Mouse (Mus musculus) stomach, embryonic 15.5 days (tissue): Measurements from ENCODE around the gene Rpp38. TPM values are rescaled to one million over a fixed set of nuclear protein-coding genes. Genes with fewer than 3 reads are reported as not detected.

Experiments
- ATAC-seq: fragments of 200-750 bp; cut with Nextera tagmentation; 2 replicates; pipeline ENCODE4 v1.8.0; 2017; ENCODE audit warnings: low read depth, moderate number of reproducible peaks, moderate TSS enrichment; ENCODE audit not compliant: insufficient read depth, low FRiP score
- H3K27ac ChIP-seq: fragments of 300-500 bp; sonication (generic); 2 replicates; pipeline ENCODE4 v1.5.1; 2015; ENCODE audit warnings: mild to moderate bottlenecking, inconsistent platforms
- H3K27me3 ChIP-seq: fragments of 300-500 bp; sonication (generic); replicated peaks from 2 replicates; pipeline ENCODE4 v1.6.1; 2015; ENCODE audit warnings: inconsistent platforms
- H3K36me3 ChIP-seq: fragments of 300-500 bp; sonication (generic); 2 replicates; pipeline ENCODE4 v1.6.1; 2015; ENCODE audit warnings: inconsistent platforms
- H3K4me1 ChIP-seq: fragments of 300-500 bp; sonication (generic); 2 replicates; pipeline ENCODE4 v1.6.1; 2015; ENCODE audit warnings: inconsistent platforms
- H3K4me2 ChIP-seq: fragments of 300-500 bp; sonication (generic); 2 replicates; pipeline ENCODE4 v1.6.1; 2015; ENCODE audit warnings: mild to moderate bottlenecking, inconsistent platforms
- H3K4me3 ChIP-seq: fragments of 300-500 bp; sonication (generic); replicated peaks from 2 replicates; pipeline ENCODE4 v1.5.1; 2015; ENCODE audit warnings: inconsistent platforms
- H3K9ac ChIP-seq: fragments of 300-500 bp; sonication (generic); 2 replicates; pipeline ENCODE4 v1.6.1; 2015; ENCODE audit warnings: inconsistent platforms
- H3K9me3 ChIP-seq: fragments of 300-500 bp; sonication (generic); 2 replicates; pipeline ENCODE4 v1.6.1; 2016; ENCODE audit warnings: inconsistent platforms
- WGBS: fragments of 180-500 bp; shearing (Covaris S2); methylation state at CpG from one replicate; pipeline ENCODE4 v1.1.7; 2015; 5-methylcytosine and 5-hydroxymethylcytosine counted together
- polyA plus RNA-seq: library from polyadenylated mRNA; unstranded; fragments of >200 nt; fragmentation: Nextera tagmentation; extraction: Ambion mirVana; gene quantifications from 2 replicates; pipeline ENCODE4 v1.2.1, GENCODE M21; 2015

The Rpp38 gene
- polyA plus RNA-seq, 1 experiment from 2014 or later, result 23.5 TPM

DNA sequence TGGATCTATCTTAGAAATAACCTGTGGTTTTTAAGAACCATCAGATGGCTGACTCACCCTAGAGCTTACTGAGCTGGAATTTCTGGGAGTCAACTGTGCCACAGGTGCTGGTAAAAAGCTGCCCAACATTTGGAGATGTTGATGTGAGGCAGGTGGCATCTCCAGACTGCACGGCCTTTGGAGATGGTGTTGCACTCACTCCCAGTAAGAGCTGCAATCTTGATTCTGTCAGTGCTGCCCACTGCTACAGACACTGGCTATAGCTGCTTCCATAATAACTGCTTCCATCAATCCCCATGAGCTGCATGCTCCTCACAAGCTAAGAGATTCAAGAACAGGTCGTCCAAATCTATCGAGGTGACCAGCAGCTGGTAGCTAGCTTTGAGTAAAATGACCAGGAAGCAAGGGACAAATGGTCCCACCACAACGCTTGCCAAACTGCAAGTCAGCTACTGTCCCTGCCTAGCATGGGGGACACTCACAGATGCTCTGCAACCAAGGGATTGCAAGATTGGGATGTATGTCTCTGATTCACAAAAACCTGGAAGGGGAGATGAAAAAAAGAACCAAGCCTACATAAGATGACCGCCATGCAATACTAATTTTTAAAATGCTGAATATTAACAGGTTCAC lies 1.3 kb downstream of the Rpp38 start:
- peaks cover 12% of the 10 kb centered on the region; the same call in 1 of the 2 replicates for H3K36me3 ChIP-seq
- H3K4me3 ChIP-seq, result peak overlapping the region; percentile 81
- no peak overlapping the region for H3K27ac ChIP-seq
- WGBS, result 64% methylated on average over 5 of the region's 5 CpGs
- H3K4me2 ChIP-seq, result peak overlapping the region; percentile 71
- H3K27me3 ChIP-seq, result no peaks in the 10 kb centered on the region
- peaks cover 13% of the 10 kb centered on the region for H3K4me1 ChIP-seq
- no peaks in the 10 kb centered on the region for H3K9me3 ChIP-seq
- peak overlapping the region; percentile 5; the same call in 1 of the 2 replicates for H3K9ac ChIP-seq
- ATAC-seq, result no peak

DNA sequence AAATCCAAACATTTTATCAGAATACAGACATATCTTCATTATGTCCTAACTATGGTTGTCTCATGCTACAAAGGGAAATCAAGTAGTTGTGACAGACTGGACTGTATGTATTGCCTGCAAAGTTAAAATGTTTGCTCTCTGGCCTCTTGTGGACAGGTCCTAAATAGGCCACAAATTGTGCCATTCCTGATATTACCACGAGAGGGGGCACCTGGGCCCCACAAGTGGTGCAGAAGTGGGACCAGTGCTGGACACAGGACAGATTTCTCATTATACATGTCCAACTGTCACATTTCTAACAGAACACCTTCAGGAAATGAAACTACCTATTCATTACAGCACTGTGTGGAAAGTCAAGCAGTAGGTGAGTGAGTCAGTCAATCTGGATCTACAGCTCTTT lies 5.1 kb downstream of the Rpp38 start:
- H3K4me1 ChIP-seq, result peaks cover 9% of the 10 kb centered on the region
- no peak overlapping the region for H3K4me3 ChIP-seq
- no peak overlapping the region for H3K9ac ChIP-seq
- no peaks in the 10 kb centered on the region for H3K9me3 ChIP-seq
- peaks cover 25% of the 10 kb centered on the region; the same call in 1 of the 2 replicates for H3K36me3 ChIP-seq
- ATAC-seq, result no peak
- no peaks in the 10 kb centered on the region for H3K27me3 ChIP-seq
- 18% methylated on average over 1 of the region's 1 CpGs for WGBS
- no peak overlapping the region for H3K4me2 ChIP-seq
- no peak overlapping the region for H3K27ac ChIP-seq

DNA sequence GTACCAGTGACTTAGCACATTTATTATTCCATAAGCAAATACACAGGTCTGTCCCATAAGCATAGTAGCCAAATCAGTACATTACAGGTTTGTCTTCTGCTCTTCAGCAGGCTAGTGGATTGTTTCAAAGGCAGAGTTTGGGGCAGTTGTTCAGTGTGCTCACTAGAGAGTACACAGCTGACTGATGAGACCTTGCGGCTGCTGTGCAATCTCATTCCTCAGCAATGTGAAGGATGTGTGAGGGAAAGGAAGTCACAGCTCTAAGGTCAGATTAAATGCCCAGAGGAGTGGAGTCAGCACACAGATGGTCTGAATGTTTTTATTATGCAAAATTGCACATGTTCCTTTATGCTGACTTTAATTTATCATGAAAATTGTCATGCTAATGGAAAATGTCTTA lies 5.9 kb downstream of the Rpp38 start:
- Histone ChIP-seq H3K27me3 (no peaks in the 10 kb centered on the region), H3K9me3 (no peaks in the 10 kb centered on the region), H3K4me2 (no peak overlapping the region), H3K36me3 (peaks cover 25% of the 10 kb centered on the region; the same call in 1 of the 2 replicates), H3K4me3 (no peak overlapping the region), H3K27ac (no peak overlapping the region), H3K9ac (no peak overlapping the region), H3K4me1 (peaks cover 8% of the 10 kb centered on the region)
- ATAC-seq, result no peak
- 76% methylated on average over 1 of the region's 1 CpGs for WGBS

DNA sequence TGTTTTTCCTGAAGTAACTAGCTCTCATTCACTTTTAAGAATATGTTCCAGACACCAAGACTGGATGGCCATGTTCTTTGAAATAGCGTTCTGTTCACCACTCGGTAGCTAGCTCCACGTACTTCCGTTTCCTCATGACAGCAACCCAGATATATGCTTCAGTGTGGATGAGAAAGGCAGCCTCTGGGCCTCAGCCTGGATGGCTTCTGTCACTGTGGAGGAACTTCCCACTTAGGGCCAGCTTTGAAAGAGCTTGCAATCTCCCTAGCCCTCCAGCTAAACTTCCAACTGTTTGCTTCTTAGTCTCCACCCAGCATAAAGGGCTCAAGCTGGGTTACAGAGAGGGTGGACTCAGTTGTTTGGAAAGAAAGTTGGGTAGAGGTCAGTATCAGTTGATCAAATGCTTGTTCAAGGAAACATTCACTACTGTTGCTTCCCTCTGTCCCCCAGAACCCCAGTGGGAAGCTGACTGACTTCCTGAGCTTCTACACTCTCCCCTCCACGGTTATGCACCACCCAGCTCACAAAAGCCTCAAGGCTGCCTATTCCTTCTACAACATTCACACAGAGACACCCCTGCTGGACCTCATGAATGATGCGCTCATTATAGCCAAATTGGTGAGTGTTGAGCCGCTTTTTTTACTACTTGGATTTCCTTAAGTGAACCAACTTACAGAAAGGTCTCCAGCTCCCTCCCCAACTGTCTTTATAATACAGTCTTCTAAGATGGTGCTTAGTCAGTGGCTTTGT lies 7.9 kb downstream of the Rpp38 start:
- no peaks in the 10 kb centered on the region for H3K9me3 ChIP-seq
- no peak overlapping the region for H3K27ac ChIP-seq
- no peak overlapping the region for H3K4me3 ChIP-seq
- no peaks in the 10 kb centered on the region for H3K27me3 ChIP-seq
- no peak overlapping the region for H3K4me2 ChIP-seq
- 90% methylated on average over 7 of the region's 7 CpGs for WGBS
- peaks cover 25% of the 10 kb centered on the region; the same call in 1 of the 2 replicates for H3K36me3 ChIP-seq
- H3K4me1 ChIP-seq, result no peaks in the 10 kb centered on the region
- no peak overlapping the region for H3K9ac ChIP-seq
- ATAC-seq, result no peak

DNA sequence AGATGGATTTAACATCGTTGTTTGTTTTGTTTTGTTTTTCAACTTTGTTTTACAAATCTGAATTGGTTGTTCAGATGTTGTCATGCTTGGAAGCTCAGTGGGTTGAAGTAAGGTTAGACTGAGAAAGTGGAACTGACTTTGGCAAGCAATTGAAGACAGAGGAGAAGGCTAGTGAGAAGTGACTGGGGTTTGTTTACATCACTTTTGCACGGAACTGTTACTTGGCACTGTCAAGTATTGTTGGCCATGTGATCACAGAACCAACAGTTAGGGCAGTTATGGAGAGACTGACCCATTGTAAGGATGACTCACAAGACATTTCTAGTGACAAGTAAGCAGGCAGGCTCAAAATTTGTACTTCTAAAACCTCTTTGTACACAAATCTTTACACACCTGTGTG lies 9.3 kb downstream of the Rpp38 start:
- H3K36me3 ChIP-seq, result peaks cover 19% of the 10 kb centered on the region; the same call in 1 of the 2 replicates
- 73% methylated on average over 2 of the region's 2 CpGs for WGBS
- H3K4me1 ChIP-seq, result no peaks in the 10 kb centered on the region

DNA sequence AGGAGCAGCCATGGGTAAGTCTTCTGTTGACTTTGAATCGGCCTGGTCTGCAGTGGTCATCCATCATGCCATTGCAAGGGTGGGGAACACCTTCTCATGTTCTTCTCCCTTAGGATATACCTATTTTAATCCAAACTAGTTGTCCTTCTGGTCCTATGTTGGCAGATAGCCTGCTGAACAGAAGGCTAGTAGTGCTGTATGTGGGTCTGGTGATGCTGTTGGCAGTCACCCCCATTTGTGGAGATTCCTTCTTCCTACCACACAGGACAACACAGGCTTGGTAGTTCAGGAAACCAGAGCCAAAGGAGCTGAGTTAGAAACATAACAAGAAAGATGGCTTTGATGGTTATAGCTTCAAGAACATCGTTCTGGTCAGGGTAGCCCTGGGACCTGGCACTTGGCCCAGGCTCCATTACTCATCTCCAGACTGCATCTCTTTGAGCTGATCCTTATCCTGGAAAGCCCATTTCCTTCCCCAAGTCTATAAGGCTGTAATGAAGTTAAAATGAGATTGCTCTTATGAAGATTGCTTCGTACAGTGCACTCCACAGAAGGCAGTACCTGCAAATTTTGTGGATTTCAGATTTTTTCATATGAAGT lies 26.9 kb downstream of the Rpp38 start:
- Histone ChIP-seq H3K4me2 (no peak overlapping the region), H3K27me3 (no peaks in the 10 kb centered on the region), H3K9ac (no peak overlapping the region), H3K27ac (no peak overlapping the region), H3K36me3 (peaks cover 5% of the 10 kb centered on the region; the same call in 1 of the 2 replicates), H3K9me3 (no peaks in the 10 kb centered on the region), H3K4me1 (no peaks in the 10 kb centered on the region), H3K4me3 (no peak overlapping the region)
- no peak for ATAC-seq
- 46% methylated on average over 3 of the region's 3 CpGs for WGBS

More for the DNA sequence above, 9.3 kb downstream of the Rpp38 start:
- H3K9ac ChIP-seq, result no peak overlapping the region
- no peaks in the 10 kb centered on the region for H3K27me3 ChIP-seq
- no peaks in the 10 kb centered on the region for H3K9me3 ChIP-seq
- ATAC-seq, result no peak
- no peak overlapping the region for H3K27ac ChIP-seq
- H3K4me3 ChIP-seq, result no peak overlapping the region
- no peak overlapping the region for H3K4me2 ChIP-seq

DNA sequence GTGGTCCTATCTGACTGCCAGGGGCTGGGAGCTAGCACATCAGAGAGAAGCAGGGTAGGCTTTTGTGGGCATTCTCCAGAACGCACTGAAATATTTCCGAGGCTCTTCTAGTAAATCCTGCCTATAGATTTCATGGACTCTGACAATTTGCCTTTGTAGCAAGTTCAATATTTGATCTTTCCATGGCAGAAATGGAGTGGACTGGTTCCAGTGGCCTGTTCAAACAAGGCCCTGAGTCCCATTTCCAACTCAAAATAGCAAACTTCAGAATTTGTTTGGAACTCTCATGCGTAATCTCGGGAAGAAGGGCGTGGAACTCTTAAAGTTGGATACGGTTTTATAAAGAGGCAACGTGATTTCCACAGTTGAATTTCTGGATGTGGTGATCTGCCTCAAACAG lies 36.6 kb downstream of the Rpp38 start:
- Histone ChIP-seq H3K36me3 (no peaks in the 10 kb centered on the region), H3K27ac (no peak overlapping the region), H3K9ac (no peak overlapping the region), H3K9me3 (no peaks in the 10 kb centered on the region), H3K4me3 (no peak overlapping the region), H3K27me3 (no peaks in the 10 kb centered on the region), H3K4me2 (no peak overlapping the region), H3K4me1 (no peaks in the 10 kb centered on the region)
- no peak for ATAC-seq
- 76% methylated on average over 7 of the region's 7 CpGs for WGBS

DNA sequence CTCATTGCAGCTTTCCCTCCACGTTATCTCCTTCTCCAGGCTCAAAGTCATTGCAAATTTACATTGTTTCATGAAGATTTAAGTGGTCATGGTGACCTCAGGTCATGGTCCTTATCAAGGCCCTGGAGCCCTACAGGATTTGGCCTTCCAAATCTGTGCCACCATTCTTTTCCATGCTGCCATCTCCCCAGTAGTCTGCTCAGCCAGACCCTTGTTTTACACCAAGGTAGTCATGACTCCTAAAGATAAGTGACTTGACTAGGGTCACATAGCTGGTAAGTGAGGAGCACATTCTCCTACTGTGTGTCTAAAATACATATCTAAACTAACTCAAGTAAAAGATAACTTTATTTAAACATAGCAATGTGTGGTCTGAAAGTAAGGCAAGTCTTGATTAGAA lies 40.3 kb downstream of the Rpp38 start:
- no peak overlapping the region for H3K4me3 ChIP-seq
- H3K27me3 ChIP-seq, result no peaks in the 10 kb centered on the region
- no peak overlapping the region for H3K9ac ChIP-seq
- no peak for ATAC-seq
- H3K9me3 ChIP-seq, result no peaks in the 10 kb centered on the region
- no peak overlapping the region for H3K27ac ChIP-seq
- no peak overlapping the region for H3K4me2 ChIP-seq
- H3K4me1 ChIP-seq, result no peaks in the 10 kb centered on the region
- no peaks in the 10 kb centered on the region for H3K36me3 ChIP-seq
- 76% methylated on average over 1 of the region's 1 CpGs for WGBS

DNA sequence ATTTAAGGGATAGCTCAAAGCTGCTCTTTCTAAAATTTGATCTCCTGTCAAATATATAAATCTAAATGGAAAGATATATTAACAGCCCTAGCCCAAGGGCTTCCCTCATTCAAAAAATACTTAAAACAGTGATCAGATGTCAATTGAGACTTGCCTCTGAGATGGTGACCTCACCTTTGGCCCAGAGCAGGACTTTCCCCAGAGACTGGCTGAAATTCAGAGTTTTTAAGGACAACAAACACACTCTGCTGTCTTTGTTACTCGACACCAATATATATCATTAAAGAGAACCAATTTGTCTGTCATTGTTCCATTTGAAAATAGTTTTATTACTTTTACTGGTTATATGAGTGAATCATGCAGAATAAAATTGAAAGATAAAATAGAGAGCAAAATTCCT lies 42.9 kb downstream of the Rpp38 start:
- H3K9ac ChIP-seq, result no peak overlapping the region
- no peak overlapping the region for H3K4me2 ChIP-seq
- H3K27ac ChIP-seq, result no peak overlapping the region
- H3K9me3 ChIP-seq, result no peaks in the 10 kb centered on the region
- no peak for ATAC-seq
- no peaks in the 10 kb centered on the region for H3K36me3 ChIP-seq
- no peak overlapping the region for H3K4me3 ChIP-seq
- 82% methylated on average over 1 of the region's 1 CpGs for WGBS
- H3K27me3 ChIP-seq, result no peaks in the 10 kb centered on the region
- H3K4me1 ChIP-seq, result no peaks in the 10 kb centered on the region

DNA sequence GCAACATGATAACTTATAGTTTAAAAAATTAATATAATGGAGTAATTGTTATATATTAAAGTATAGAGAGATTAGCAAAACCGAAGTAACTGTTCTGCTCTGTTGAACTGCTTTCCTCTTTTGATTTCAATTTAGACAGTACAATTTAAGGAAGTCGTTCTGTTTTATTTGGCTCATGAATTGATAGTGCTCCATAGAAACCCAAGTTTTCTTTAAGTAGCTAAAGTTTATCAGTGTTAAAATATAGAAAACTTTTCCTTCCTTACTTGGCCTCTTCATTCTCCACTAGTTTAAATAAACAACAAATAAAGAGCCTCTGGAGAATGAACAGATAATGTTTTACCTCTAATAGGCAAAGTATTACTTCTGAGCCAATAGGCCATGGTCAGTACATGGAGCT lies 46.2 kb downstream of the Rpp38 start:
- Histone ChIP-seq H3K4me3 (no peak overlapping the region), H3K9me3 (no peaks in the 10 kb centered on the region), H3K27me3 (no peaks in the 10 kb centered on the region), H3K4me2 (no peak overlapping the region), H3K4me1 (peaks cover 6% of the 10 kb centered on the region; the same call in 1 of the 2 replicates), H3K36me3 (no peaks in the 10 kb centered on the region), H3K9ac (no peak overlapping the region), H3K27ac (no peak overlapping the region)
- no peak for ATAC-seq
- WGBS, result 73% methylated on average over 2 of the region's 2 CpGs

DNA sequence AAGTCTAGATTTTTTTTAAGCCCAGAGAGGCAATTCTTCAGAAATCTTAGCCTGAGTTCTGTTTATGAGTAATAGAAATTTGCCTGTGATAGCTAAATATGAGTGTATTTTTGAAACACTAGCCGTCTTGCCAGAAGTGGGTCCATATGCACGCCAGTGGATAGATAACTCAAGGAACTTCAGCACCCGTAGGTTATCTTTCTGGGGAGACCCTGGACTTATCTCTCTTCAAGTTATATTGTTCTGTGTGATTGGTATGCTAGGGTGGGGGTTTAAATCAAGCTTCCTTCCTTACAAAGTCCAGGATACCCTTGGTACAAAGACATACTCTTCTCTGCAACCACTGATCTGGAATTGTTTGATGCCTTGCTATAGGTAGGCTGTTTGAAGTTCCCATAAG lies 46.7 kb downstream of the Rpp38 start:
- Histone ChIP-seq H3K27me3 (no peaks in the 10 kb centered on the region), H3K9me3 (no peaks in the 10 kb centered on the region), H3K36me3 (no peaks in the 10 kb centered on the region), H3K4me2 (peak overlapping the region; percentile 78), H3K4me3 (no peak overlapping the region), H3K27ac (no peak overlapping the region), H3K4me1 (peaks cover 6% of the 10 kb centered on the region; the same call in 1 of the 2 replicates), H3K9ac (no peak overlapping the region)
- no peak for ATAC-seq
- WGBS, result 51% methylated on average over 3 of the region's 3 CpGs

DNA sequence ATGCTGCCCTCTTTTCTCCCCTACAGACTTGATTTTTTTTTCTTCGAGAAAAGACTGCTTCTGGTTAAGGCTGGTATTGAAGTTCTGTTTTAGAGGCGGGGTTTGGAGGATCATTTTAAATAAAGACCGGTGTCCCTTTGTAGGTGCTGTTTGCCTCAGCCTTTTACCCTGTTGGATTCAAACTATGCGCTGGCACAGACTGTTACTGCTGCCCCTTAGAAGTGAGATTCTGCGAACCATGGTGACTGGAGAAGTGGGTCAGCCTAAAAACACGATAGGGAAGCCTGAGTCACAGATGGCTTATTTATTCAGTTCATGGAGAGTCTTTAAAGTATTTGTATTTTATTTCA lies 47.3 kb downstream of the Rpp38 start:
- 2% methylated on average over 6 of the region's 6 CpGs for WGBS
- Histone ChIP-seq H3K4me3 (peak overlapping the region; percentile 91), H3K27me3 (no peaks in the 10 kb centered on the region), H3K36me3 (no peaks in the 10 kb centered on the region), H3K4me2 (peak overlapping the region; percentile 78), H3K4me1 (peaks cover 6% of the 10 kb centered on the region; the same call in 1 of the 2 replicates), H3K9me3 (no peaks in the 10 kb centered on the region), H3K27ac (peak overlapping the region; percentile 87; the same call in 1 of the 2 replicates), H3K9ac (peak overlapping the region; percentile 76; the same call in 1 of the 2 replicates)
- no peak for ATAC-seq
